Mouse (Mus musculus): ENCODE results near the gene Tspan32.

GRCm38 (mm10) chr7:143006756-143007598, 2.1 kb downstream of the Tspan32 start:
- TF ChIP-seq CTCF (IDR thresholded peaks at IDR 0.05; ENCODE audit: insufficient read depth, low read depth, low read length) = no peak
- no peak for TF ChIP-seq POLR2A (IDR thresholded peaks at IDR 0.05; ENCODE audit: insufficient read depth, low read depth, low read length)
